In genomic region chr16:36828054-36828786, GRCm38 (mm10) we compare ENCODE assay signal across 8 mouse cellular contexts. TPM values are rescaled to one million over a fixed set of nuclear protein-coding genes. Genes with fewer than 3 reads are reported as not detected.
DNase-seq lines count a peak whose midpoint lies in the region; ATAC-seq and TF ChIP-seq lines count a peak whose summit lies in the region.

Gene Iqcb1 (plus strand): TSS chr16:36828385.

- H3K4me1 ChIP-seq in embryonic facial prominence, embryonic 12.5 days, result peaks cover 4% of the 10 kb centered on the region; the same call in 1 of the 2 replicates
- peaks cover 6% of the 10 kb centered on the region; the same call in 1 of the 2 replicates for H3K4me1 ChIP-seq in kidney, adult 2 months (ENCODE audit: control insufficient read depth, insufficient read depth, low read length)
- no peaks in the 10 kb centered on the region for H3K4me1 ChIP-seq in limb, embryonic 11.5 days (ENCODE audit: control insufficient read depth, insufficient read depth, low read length)
- H3K4me1 ChIP-seq in midbrain, embryonic 13.5 days (replicated peaks), result peaks cover 26% of the 10 kb centered on the region

- peak within 1 kb of the TSS; percentile 75 for H3K27ac ChIP-seq in embryonic facial prominence, embryonic 12.5 days
- H3K27ac ChIP-seq in kidney, adult 2 months (ENCODE audit: insufficient read depth, low read depth, low read length), result no peak within 1 kb of the TSS
- H3K27ac ChIP-seq in limb, embryonic 11.5 days (replicated peaks; ENCODE audit: low read depth, low read length), result peak within 1 kb of the TSS; percentile 76; the same call in 1 of the 2 replicates
- H3K27ac ChIP-seq in midbrain, embryonic 13.5 days, result peak within 1 kb of the TSS; percentile 84

- ATAC-seq in embryonic facial prominence, embryonic 12.5 days (ENCODE audit: insufficient number of reproducible peaks, insufficient read depth, low FRiP score, low TSS enrichment), result peak; percentile 96
- peak; percentile 98 for ATAC-seq in limb, embryonic 11.5 days (ENCODE audit: insufficient number of reproducible peaks, low FRiP score, low TSS enrichment, low read depth)
- ATAC-seq in midbrain, embryonic 13.5 days, result peak; percentile 99

- H3K4me2 ChIP-seq in embryonic facial prominence, embryonic 12.5 days (replicated peaks), result peak within 1 kb of the TSS; percentile 72
- H3K4me2 ChIP-seq in limb, embryonic 11.5 days (ENCODE audit: low read depth, severe bottlenecking), result peak within 1 kb of the TSS; percentile 47
- peak within 1 kb of the TSS; percentile 72 for H3K4me2 ChIP-seq in midbrain, embryonic 13.5 days (replicated peaks)

- no peaks in the 10 kb centered on the region for H3K36me3 ChIP-seq in embryonic facial prominence, embryonic 12.5 days
- H3K36me3 ChIP-seq in kidney, adult 2 months (ENCODE audit: control insufficient read depth, insufficient read depth, low read length), result no peaks in the 10 kb centered on the region
- no peaks in the 10 kb centered on the region for H3K36me3 ChIP-seq in limb, embryonic 11.5 days (ENCODE audit: control insufficient read depth, insufficient read depth, low read length)
- H3K36me3 ChIP-seq in midbrain, embryonic 13.5 days, result no peaks in the 10 kb centered on the region

- H3K27me3 ChIP-seq in embryonic facial prominence, embryonic 12.5 days, result no peaks in the 10 kb centered on the region
- no peaks in the 10 kb centered on the region for H3K27me3 ChIP-seq in kidney, adult 2 months (replicated peaks; ENCODE audit: control insufficient read depth, insufficient read depth, low read length)
- H3K27me3 ChIP-seq in limb, embryonic 11.5 days (ENCODE audit: control insufficient read depth, insufficient read depth, low read length), result no peaks in the 10 kb centered on the region
- H3K27me3 ChIP-seq in midbrain, embryonic 13.5 days, result peaks cover 4% of the 10 kb centered on the region; the same call in 1 of the 2 replicates

- peak within 1 kb of the TSS; percentile 85 for H3K4me3 ChIP-seq in embryonic facial prominence, embryonic 12.5 days
- H3K4me3 ChIP-seq in kidney, adult 2 months (ENCODE audit: insufficient read depth, low read depth, low read length), result peak within 1 kb of the TSS; percentile 87
- H3K4me3 ChIP-seq in limb, embryonic 11.5 days (ENCODE audit: low read depth, low read length), result peak within 1 kb of the TSS; percentile 89
- H3K4me3 ChIP-seq in midbrain, embryonic 13.5 days (replicated peaks), result peak within 1 kb of the TSS; percentile 79

- no peak for TF ChIP-seq POLR2A in kidney, adult 2 months (IDR thresholded peaks at IDR 0.05; ENCODE audit: low read depth, low read length)

- no peaks in the 10 kb centered on the region for H3K9me3 ChIP-seq in embryonic facial prominence, embryonic 12.5 days
- H3K9me3 ChIP-seq in limb, embryonic 11.5 days (ENCODE audit: control insufficient read depth, low read length), result no peaks in the 10 kb centered on the region
- H3K9me3 ChIP-seq in midbrain, embryonic 13.5 days, result no peaks in the 10 kb centered on the region

- no peak for TF ChIP-seq CTCF in kidney, adult 2 months (conservative IDR thresholded peaks at IDR 0.05; ENCODE audit: insufficient read depth, insufficient read length, low read depth, low read length)

- under 1% methylated on average over 63 of the region's 64 CpGs for WGBS in embryonic facial prominence, embryonic 12.5 days
- under 1% methylated on average over 64 of the region's 64 CpGs for WGBS in kidney, adult 2 months
- under 1% methylated on average over 61 of the region's 64 CpGs for WGBS in limb, embryonic 11.5 days
- under 1% methylated on average over 64 of the region's 64 CpGs for WGBS in midbrain, embryonic 13.5 days

- peak; percentile 81 for DNase-seq in 3134 (ENCODE audit: extremely low read depth, insufficient read length, low spot score)
- DNase-seq in adrenal gland, postnatal 36 days, result peak; percentile 91 to 93
- DNase-seq in heart, adult 18-20 months, result peak; percentile 87 to 89
- peak; percentile 92 for DNase-seq in kidney, adult 2 months
- peak; percentile 91 for DNase-seq in limb, embryonic 11.5 days (ENCODE audit: low spot score)
- peak; percentile 80 for DNase-seq in spleen, adult 12 weeks (ENCODE audit: low spot score)

- peak within 1 kb of the TSS; percentile 88 for H3K9ac ChIP-seq in embryonic facial prominence, embryonic 12.5 days
- H3K9ac ChIP-seq in limb, embryonic 11.5 days (ENCODE audit: low read length), result peak within 1 kb of the TSS; percentile 88
- H3K9ac ChIP-seq in midbrain, embryonic 13.5 days (replicated peaks), result peak within 1 kb of the TSS; percentile 85

RNA-seq across cellular contexts. Expression of gene Iqcb1, which starts in this region (rescaled TPM):
- total RNA-seq in adrenal gland, postnatal 36 days (2021), result 10 to 100 TPM; 16.9 to 19.1 TPM
- polyA plus RNA-seq in embryonic facial prominence, embryonic 12.5 days (2016; fragmentation: Nextera tagmentation; extraction: Ambion mirVana), result 66.1 and 66.2 TPM in 2 replicates
- total RNA-seq in heart, adult 18-20 months (2021), result 10 to 100 TPM; 17.4 to 17.9 TPM
- polyA plus RNA-seq in kidney, adult 2 months (2012; rRNA removed), result 1.7 and 3.0 TPM in 2 replicates
- polyA plus RNA-seq in limb, embryonic 11.5 days (2014; fragmentation: Nextera tagmentation; extraction: Ambion mirVana), result 81.3 and 85.8 TPM in 2 replicates
- 64.3 and 72.5 TPM in 2 replicates for polyA plus RNA-seq in midbrain, embryonic 13.5 days (2015; fragmentation: Nextera tagmentation; extraction: Ambion mirVana)

Comparison
In these comparisons a context has a peak if more than half of its experiments do, and no peak if none do; other contexts are left out.
1. RNA of gene Iqcb1 (polyA plus RNA-seq): 81.3 to 85.8 TPM in limb, embryonic 11.5 days, 66.1 to 66.2 TPM in embryonic facial prominence, embryonic 12.5 days and 64.3 to 72.5 TPM in midbrain, embryonic 13.5 days; 1.7 to 3.0 TPM in kidney, adult 2 months; every median in the first group is over 10 times any median in the second.
2. Peak in every context shown above with its lines, with median percentiles within 50 percentile points of each other: DNase-seq, ATAC-seq, H3K4me2 ChIP-seq, H3K4me3 ChIP-seq and H3K9ac ChIP-seq.